Mouse (Mus musculus) erythroblast, embryonic 14.5 days (primary cell): ENCODE results near the gene H2afb2. TPM values are rescaled to one million over a fixed set of nuclear protein-coding genes. Genes with fewer than 3 reads are reported as not detected.

Source experiments
- H3K27me3 ChIP-seq: 2 replicates; pipeline ENCODE4 v1.6.1; 2012; ENCODE audit warnings: inconsistent platforms; ENCODE audit not compliant: control insufficient read depth
- H3K36me3 ChIP-seq: 2 replicates; pipeline ENCODE4 v1.6.1; 2012; ENCODE audit warnings: mild to moderate bottlenecking, inconsistent platforms; ENCODE audit not compliant: control insufficient read depth
- H3K4me1 ChIP-seq: 2 replicates; pipeline ENCODE4 v1.6.1; 2012; ENCODE audit warnings: inconsistent platforms; ENCODE audit not compliant: control insufficient read depth
- H3K4me3 ChIP-seq: replicated peaks from 2 replicates; pipeline ENCODE3; 2012; ENCODE audit warnings: moderate library complexity, mild to moderate bottlenecking, inconsistent platforms
- H3K9me3 ChIP-seq: 2 replicates; pipeline ENCODE4 v1.6.1; 2012; ENCODE audit warnings: low read length, inconsistent platforms, mixed read lengths; ENCODE audit not compliant: control insufficient read depth
- GATA1 ChIP-seq: IDR thresholded peaks from 2 replicates; pipeline ENCODE4 v1.6.1; 2012; ENCODE audit warnings: low read length, inconsistent platforms, mixed read lengths
- TAL1 ChIP-seq: IDR thresholded peaks from 3 replicates; pipeline ENCODE4 v1.6.1; 2012; ENCODE audit warnings: low read length, inconsistent platforms, mixed read lengths
- polyA plus RNA-seq: library from polyadenylated mRNA; stranded (reverse); fragments of >175 nt; gene quantifications from 2 replicates; pipeline ENCODE4 v1.2.3, GENCODE M21; 2012

Gene H2afb2
- polyA plus RNA-seq, result not detected in 2 replicates

DNA sequence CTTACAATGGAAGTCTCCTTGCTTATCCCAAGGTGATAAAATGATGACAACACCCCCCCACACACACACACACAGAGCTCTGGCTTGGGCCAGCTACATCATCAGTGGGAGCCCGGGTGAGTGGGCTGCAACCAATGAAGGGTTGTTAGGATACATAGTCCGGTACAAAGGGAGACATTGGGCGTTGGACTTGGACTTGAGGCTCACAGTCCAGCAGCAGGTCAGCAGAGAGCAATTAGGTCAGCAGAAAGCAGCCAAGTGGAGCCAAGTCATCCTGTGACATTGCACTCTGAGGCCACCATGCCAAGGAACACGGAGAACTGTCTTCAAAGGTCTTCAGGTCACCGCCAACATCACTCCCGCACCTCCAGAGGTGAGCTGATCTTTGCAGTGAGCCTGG, at the start of gene H2afb2:
H2afb2 (plus strand) TSS at position 301 of the 400 bp plus-strand sequence.
- Histone ChIP-seq H3K9me3 (peaks cover 6% of the 10 kb centered on the region), H3K36me3 (no peaks in the 10 kb centered on the region), H3K4me1 (no peaks in the 10 kb centered on the region), H3K4me3 (no peak within 1 kb of the TSS), H3K27me3 (no peaks in the 10 kb centered on the region)
- no peak for TF ChIP-seq GATA1
- TF ChIP-seq TAL1, result no peak

Other genes starting within 250 kb of the H2afb2 start
- not detected in 2 replicates for gene Cpxcr1, start 232.2 kb upstream of the H2afb2 start, polyA plus RNA-seq